Mouse (Mus musculus) right cerebral cortex, postnatal 25 days (tissue): ENCODE results near the gene Atp5g1.
"Not testable (repeated sequence)": the region's sequence is repeated elsewhere in the genome, so short reads cannot be mapped to it uniquely, and the experiment has no call there.

Experiments used
- DNase-seq: peaks from one replicate; pipeline ENCODE4 v3.0.0; 2022

Gene Atp5g1

GRCm38 (mm10) chr11:96075509-96076220 is at the start of gene Atp5g1:
TSS of gene Atp5g1 (minus strand) at chr11:96075670.
- peak; percentile 99 for DNase-seq

GRCm38 (mm10) chr11:96124052-96124914 is 48.8 kb upstream of the Atp5g1 start:
- no peak for DNase-seq

- not testable (repeated sequence) for DNase-seq
Measured at GRCm38 (mm10) chr11:96122806-96123205, 47.3 kb upstream of the Atp5g1 start.

GRCm38 (mm10) chr11:96119401-96119800 is 43.9 kb upstream of the Atp5g1 start:
- DNase-seq, result no peak

GRCm38 (mm10) chr11:96116925-96117324 is 41.5 kb upstream of the Atp5g1 start:
- DNase-seq, result not testable (repeated sequence)

GRCm38 (mm10) chr11:96116116-96116515 is 40.6 kb upstream of the Atp5g1 start:
- no peak for DNase-seq

GRCm38 (mm10) chr11:96115416-96115815 is 39.9 kb upstream of the Atp5g1 start:
- no peak for DNase-seq

GRCm38 (mm10) chr11:96114077-96114476 is 38.6 kb upstream of the Atp5g1 start:
- no peak for DNase-seq

- DNase-seq, result no peak
Measured at GRCm38 (mm10) chr11:96111751-96112150, 36.3 kb upstream of the Atp5g1 start, which contains the start of gene Calcoco2. TSS of gene Calcoco2 (minus strand) at chr11:96111964.

- DNase-seq, result not testable (repeated sequence)
Measured at GRCm38 (mm10) chr11:96110950-96111349, 35.5 kb upstream of the Atp5g1 start.

- no peak for DNase-seq
Measured at GRCm38 (mm10) chr11:96108376-96108775, 32.9 kb upstream of the Atp5g1 start.

GRCm38 (mm10) chr11:96093361-96093760 is 17.9 kb upstream of the Atp5g1 start:
- no peak for DNase-seq

GRCm38 (mm10) chr11:96092674-96093291 is 17.3 kb upstream of the Atp5g1 start:
- DNase-seq, result no peak

GRCm38 (mm10) chr11:96091073-96091472 is 15.6 kb upstream of the Atp5g1 start:
- no peak for DNase-seq

GRCm38 (mm10) chr11:96087981-96088380 is 12.5 kb upstream of the Atp5g1 start:
- no peak for DNase-seq

- no peak for DNase-seq
Measured at GRCm38 (mm10) chr11:96082682-96083081, 7.2 kb upstream of the Atp5g1 start.

GRCm38 (mm10) chr11:96080736-96081135 is 5.3 kb upstream of the Atp5g1 start:
- no peak for DNase-seq

- no peak for DNase-seq
Measured at GRCm38 (mm10) chr11:96076221-96077105, 993 bp upstream of the Atp5g1 start.

- DNase-seq, result peak; percentile 13
Measured at GRCm38 (mm10) chr11:96075177-96075508, 327 bp downstream of the Atp5g1 start.

GRCm38 (mm10) chr11:96074351-96075176 is 906 bp downstream of the Atp5g1 start:
- peak; percentile 12 for DNase-seq

- no peak for DNase-seq
Measured at GRCm38 (mm10) chr11:96073295-96073993, 2.0 kb downstream of the Atp5g1 start.
